Mouse (Mus musculus) megakaryocyte, embryonic 14.5 days (primary cell): ENCODE results near the gene Tex14.

Source experiments
- FLI1 ChIP-seq: IDR thresholded peaks from 2 replicates; pipeline ENCODE4 v1.6.1; 2012; ENCODE audit warnings: low read length, inconsistent platforms, mixed read lengths
- GATA1 ChIP-seq: IDR thresholded peaks from 3 replicates; pipeline ENCODE4 v1.6.1; 2012; ENCODE audit warnings: mixed read lengths, low read length, inconsistent platforms, borderline replicate concordance

DNA sequence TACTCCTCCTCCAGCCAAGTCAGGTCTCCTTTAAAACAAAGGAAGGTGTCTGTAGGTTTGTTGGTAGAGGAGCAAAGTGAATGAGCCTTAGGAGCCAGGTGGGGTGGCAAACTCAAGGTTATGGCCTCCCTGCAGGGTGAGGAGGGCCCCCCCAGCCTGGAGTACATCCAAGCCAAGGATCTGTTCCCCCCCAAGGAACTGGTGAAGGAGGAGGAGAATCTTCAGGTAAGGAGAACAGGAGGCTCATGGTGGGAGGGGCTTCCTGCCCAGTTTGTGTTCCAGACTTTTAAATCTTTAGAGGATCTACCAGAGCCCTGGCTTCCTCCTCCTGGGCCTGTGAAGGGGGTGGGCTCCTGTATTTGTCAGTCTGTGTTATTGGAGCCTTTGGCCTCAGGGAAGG, 192.2 kb downstream of the Tex14 start:
- TF ChIP-seq GATA1: no peak
- TF ChIP-seq FLI1: no peak
